Mouse (Mus musculus): Measurements from ENCODE around the gene Gpr152. TPM values are rescaled to one million over a fixed set of nuclear protein-coding genes. Genes with fewer than 3 reads are reported as not detected.
"Not testable (repeated sequence)": the region's sequence is repeated elsewhere in the genome, so short reads cannot be mapped to it uniquely, and the experiment has no call there.

Gene Gpr152
- polyA plus RNA-seq, 1 experiment from 2014 or later = not detected

GRCm38 (mm10) chr19:4122411-4123370 lies 16.9 kb upstream of the Gpr152 start:
- Histone ChIP-seq H3K27ac (no peak overlapping the region), H3K4me2 (no peak overlapping the region), H3K27me3 (no peaks in the 10 kb centered on the region), H3K9me3 (no peaks in the 10 kb centered on the region), H3K4me3 (no peak overlapping the region), H3K36me3 (peaks cover 9% of the 10 kb centered on the region), H3K9ac (no peak overlapping the region), H3K4me1 (peaks cover 46% of the 10 kb centered on the region)
- no peak for ATAC-seq (ENCODE audit: insufficient number of reproducible peaks, insufficient read depth, low FRiP score, low TSS enrichment, low read depth)
- 82% methylated on average over 7 of the region's 7 CpGs for WGBS

- Histone ChIP-seq H3K4me3 (peak overlapping the region; percentile 74; the same call in 1 of the 2 replicates), H3K27me3 (no peaks in the 10 kb centered on the region), H3K27ac (peak overlapping the region; percentile 82), H3K4me2 (peak overlapping the region; percentile 72), H3K9me3 (no peaks in the 10 kb centered on the region), H3K4me1 (peaks cover 46% of the 10 kb centered on the region), H3K36me3 (peaks cover 19% of the 10 kb centered on the region), H3K9ac (peak overlapping the region; percentile 87)
- WGBS = 54% methylated on average over 4 of the region's 4 CpGs
- ATAC-seq (ENCODE audit: insufficient number of reproducible peaks, insufficient read depth, low FRiP score, low TSS enrichment, low read depth) = no peak
Measured at GRCm38 (mm10) chr19:4124432-4124831, 15.2 kb upstream of the Gpr152 start.

- peak; percentile 39; the same call in 1 of the 2 replicates for ATAC-seq (ENCODE audit: insufficient number of reproducible peaks, insufficient read depth, low FRiP score, low TSS enrichment, low read depth)
- Histone ChIP-seq H3K4me3 (peak overlapping the region; percentile 74), H3K9ac (peak overlapping the region; percentile 87), H3K4me2 (peak overlapping the region; percentile 72), H3K4me1 (peaks cover 39% of the 10 kb centered on the region), H3K27ac (peak overlapping the region; percentile 82), H3K36me3 (peaks cover 28% of the 10 kb centered on the region)
- 43% methylated on average over 1 of the region's 4 CpGs for WGBS
- H3K9me3 ChIP-seq, H3K27me3 ChIP-seq: not testable (repeated sequence)
Measured at GRCm38 (mm10) chr19:4125268-4125667, 14.3 kb upstream of the Gpr152 start.

- H3K4me1 ChIP-seq = peaks cover 31% of the 10 kb centered on the region
- peak; percentile 94 for ATAC-seq (ENCODE audit: insufficient number of reproducible peaks, insufficient read depth, low FRiP score, low TSS enrichment, low read depth)
- 1% methylated on average over 64 of the region's 64 CpGs for WGBS
Measured at GRCm38 (mm10) chr19:4125741-4126696, 13.6 kb upstream of the Gpr152 start, which contains the start of gene Aip. Aip (minus strand) TSS chr19:4125858.

GRCm38 (mm10) chr19:4126759-4127495 lies 12.7 kb upstream of the Gpr152 start:
- no peaks in the 10 kb centered on the region for H3K27me3 ChIP-seq
- H3K9ac ChIP-seq = peak overlapping the region; percentile 87
- no peak for ATAC-seq (ENCODE audit: insufficient number of reproducible peaks, insufficient read depth, low FRiP score, low TSS enrichment, low read depth)
- H3K27ac ChIP-seq = peak overlapping the region; percentile 75
- H3K4me2 ChIP-seq = peak overlapping the region; percentile 72
- 46% methylated on average over 7 of the region's 7 CpGs for WGBS
- H3K4me1 ChIP-seq = peaks cover 30% of the 10 kb centered on the region
- peak overlapping the region; percentile 74 for H3K4me3 ChIP-seq
- no peaks in the 10 kb centered on the region for H3K9me3 ChIP-seq
- H3K36me3 ChIP-seq = peaks cover 39% of the 10 kb centered on the region

More at GRCm38 (mm10) chr19:4125741-4126696, 13.6 kb upstream of the Gpr152 start, which contains the start of gene Aip:
- Histone ChIP-seq H3K9me3 (no peaks in the 10 kb centered on the region), H3K9ac (peak within 1 kb of the TSS; percentile 87), H3K27ac (peak within 1 kb of the TSS; percentile 82), H3K4me2 (peak within 1 kb of the TSS; percentile 72), H3K36me3 (peaks cover 30% of the 10 kb centered on the region), H3K4me3 (peak within 1 kb of the TSS; percentile 74), H3K27me3 (no peaks in the 10 kb centered on the region)

- H3K27ac ChIP-seq = no peak overlapping the region
- H3K27me3 ChIP-seq = no peaks in the 10 kb centered on the region
- 95% methylated on average over 7 of the region's 7 CpGs for WGBS
- H3K4me2 ChIP-seq = no peak overlapping the region
- H3K4me1 ChIP-seq = peaks cover 20% of the 10 kb centered on the region
- no peak for ATAC-seq (ENCODE audit: insufficient number of reproducible peaks, insufficient read depth, low FRiP score, low TSS enrichment, low read depth)
- peaks cover 54% of the 10 kb centered on the region for H3K36me3 ChIP-seq
- H3K9ac ChIP-seq = 0 out of 2 replicates have a peak overlapping the region, but pooled peaks have one; percentile 11
- no peaks in the 10 kb centered on the region for H3K9me3 ChIP-seq
- no peak overlapping the region for H3K4me3 ChIP-seq
Measured at GRCm38 (mm10) chr19:4129462-4129861, 10.1 kb upstream of the Gpr152 start.

- Histone ChIP-seq H3K4me1 (peaks cover 14% of the 10 kb centered on the region), H3K36me3 (peaks cover 54% of the 10 kb centered on the region), H3K4me2 (no peak overlapping the region), H3K9ac (0 out of 2 replicates have a peak overlapping the region, but pooled peaks have one; percentile 11), H3K27me3 (no peaks in the 10 kb centered on the region), H3K4me3 (no peak overlapping the region), H3K27ac (no peak overlapping the region), H3K9me3 (no peaks in the 10 kb centered on the region)
- WGBS = 84% methylated on average over 4 of the region's 4 CpGs
- no peak for ATAC-seq (ENCODE audit: insufficient number of reproducible peaks, insufficient read depth, low FRiP score, low TSS enrichment, low read depth)
Measured at GRCm38 (mm10) chr19:4130106-4130505, 9.5 kb upstream of the Gpr152 start.

- peaks cover 54% of the 10 kb centered on the region for H3K36me3 ChIP-seq
- H3K4me1 ChIP-seq = peaks cover 13% of the 10 kb centered on the region
- WGBS = 88% methylated on average over 5 of the region's 5 CpGs
Measured at GRCm38 (mm10) chr19:4131075-4131474, 8.5 kb upstream of the Gpr152 start.

GRCm38 (mm10) chr19:4131768-4132167 lies 7.8 kb upstream of the Gpr152 start:
- peaks cover 54% of the 10 kb centered on the region for H3K36me3 ChIP-seq
- no peaks in the 10 kb centered on the region for H3K27me3 ChIP-seq
- no peak overlapping the region for H3K27ac ChIP-seq
- H3K9me3 ChIP-seq = no peaks in the 10 kb centered on the region
- H3K4me2 ChIP-seq = no peak overlapping the region
- ATAC-seq (ENCODE audit: insufficient number of reproducible peaks, insufficient read depth, low FRiP score, low TSS enrichment, low read depth) = no peak
- peaks cover 9% of the 10 kb centered on the region for H3K4me1 ChIP-seq
- no peak overlapping the region for H3K4me3 ChIP-seq
- H3K9ac ChIP-seq = no peak overlapping the region
- WGBS = 82% methylated on average over 2 of the region's 2 CpGs

More at GRCm38 (mm10) chr19:4131075-4131474, 8.5 kb upstream of the Gpr152 start:
- ATAC-seq (ENCODE audit: insufficient number of reproducible peaks, insufficient read depth, low FRiP score, low TSS enrichment, low read depth) = no peak
- no peaks in the 10 kb centered on the region for H3K27me3 ChIP-seq
- H3K4me3 ChIP-seq = no peak overlapping the region
- no peak overlapping the region for H3K9ac ChIP-seq
- H3K9me3 ChIP-seq = no peaks in the 10 kb centered on the region
- no peak overlapping the region for H3K4me2 ChIP-seq
- H3K27ac ChIP-seq = no peak overlapping the region

GRCm38 (mm10) chr19:4134354-4134753 lies 5.2 kb upstream of the Gpr152 start:
- no peaks in the 10 kb centered on the region for H3K9me3 ChIP-seq
- ATAC-seq (ENCODE audit: insufficient number of reproducible peaks, insufficient read depth, low FRiP score, low TSS enrichment, low read depth) = no peak
- H3K27ac ChIP-seq = no peak overlapping the region
- H3K4me2 ChIP-seq = no peak overlapping the region
- no peak overlapping the region for H3K4me3 ChIP-seq
- no peak overlapping the region for H3K9ac ChIP-seq
- peaks cover 35% of the 10 kb centered on the region for H3K36me3 ChIP-seq
- no peaks in the 10 kb centered on the region for H3K4me1 ChIP-seq
- no peaks in the 10 kb centered on the region for H3K27me3 ChIP-seq
- WGBS = 91% methylated on average over 4 of the region's 4 CpGs
